Mouse (Mus musculus) olfactory bulb, adult 2 months (tissue): Measurements from ENCODE around the gene Slc12a3. TPM values are rescaled to one million over a fixed set of nuclear protein-coding genes. Genes with fewer than 3 reads are reported as not detected.

Experiments used
- H3K27ac ChIP-seq: fragments of 200-500 bp; 2 replicates; pipeline ENCODE4 v1.5.1; 2012; ENCODE audit warnings: low read depth, low read length; ENCODE audit not compliant: insufficient read depth
- H3K4me1 ChIP-seq: fragments of 200-500 bp; 2 replicates; pipeline ENCODE4 v1.6.1; 2012; ENCODE audit warnings: low read length; ENCODE audit not compliant: control insufficient read depth, insufficient read depth
- H3K4me3 ChIP-seq: fragments of 200-500 bp; 2 replicates; pipeline ENCODE4 v1.5.1; 2012; ENCODE audit warnings: mild to moderate bottlenecking, low read depth, low read length, moderate library complexity; ENCODE audit not compliant: insufficient read depth
- CTCF ChIP-seq: fragments of 200-500 bp; IDR thresholded peaks from 2 replicates; pipeline ENCODE4 v1.5.1; 2012; ENCODE audit warnings: low read depth, mild to moderate bottlenecking, low read length, moderate library complexity; ENCODE audit not compliant: insufficient read depth
- POLR2A ChIP-seq: fragments of 200-500 bp; IDR thresholded peaks from 2 replicates; pipeline ENCODE4 v1.6.1; 2012; ENCODE audit warnings: mild to moderate bottlenecking, low read depth, low read length, moderate library complexity; ENCODE audit not compliant: insufficient read depth
- WGBS: fragments of 180-500 bp; shearing (Covaris S2); methylation state at CpG from one replicate; pipeline ENCODE4 v1.1.7; 2018; 5-methylcytosine and 5-hydroxymethylcytosine counted together
- polyA plus RNA-seq: library from polyadenylated mRNA; stranded (reverse); fragments of >200 nt; gene quantifications from 2 replicates; pipeline ENCODE4 v1.2.4, GENCODE M21; 2012; ENCODE audit warnings: low replicate concordance; ENCODE audit not compliant: missing spikeins, insufficient read depth, insufficient read length

The Slc12a3 gene
- polyA plus RNA-seq, 1 experiment, result not detected

- Histone ChIP-seq H3K4me3 (peak within 1 kb of the TSS; percentile 90), H3K27ac (peak within 1 kb of the TSS; percentile 96), H3K4me1 (0 out of 2 replicates have a peak, but pooled peaks cover 5% of the 10 kb centered on the region)
- TF ChIP-seq CTCF, result no peak
- peak; percentile 98 for TF ChIP-seq POLR2A
- WGBS, result under 1% methylated on average over 65 of the region's 65 CpGs
Observed at GRCm38 (mm10) chr8:94386214-94387026, 57.4 kb downstream of the Slc12a3 start, which contains the start of gene Herpud1. Gene Herpud1, plus strand, starts transcription at chr8:94386438.

- Histone ChIP-seq H3K27ac (peak overlapping the region; percentile 94), H3K4me1 (0 out of 2 replicates have a peak, but pooled peaks cover 5% of the 10 kb centered on the region), H3K4me3 (peak overlapping the region; percentile 90)
- no peak for TF ChIP-seq POLR2A
- TF ChIP-seq CTCF, result no peak
- under 1% methylated on average over 25 of the region's 25 CpGs for WGBS
Observed at GRCm38 (mm10) chr8:94387027-94387684, 58.2 kb downstream of the Slc12a3 start.

GRCm38 (mm10) chr8:94387785-94388184, 58.8 kb downstream of the Slc12a3 start:
- 0 out of 2 replicates have a peak, but pooled peaks cover 5% of the 10 kb centered on the region for H3K4me1 ChIP-seq
- peak overlapping the region; percentile 90 for H3K4me3 ChIP-seq
- peak overlapping the region; percentile 52 for H3K27ac ChIP-seq
- WGBS, result 13% methylated on average over 6 of the region's 6 CpGs
- no peak for TF ChIP-seq CTCF
- TF ChIP-seq POLR2A, result no peak

GRCm38 (mm10) chr8:94389531-94389930, 60.5 kb downstream of the Slc12a3 start:
- Histone ChIP-seq H3K27ac (no peak overlapping the region), H3K4me1 (0 out of 2 replicates have a peak, but pooled peaks cover 5% of the 10 kb centered on the region), H3K4me3 (no peak overlapping the region)
- TF ChIP-seq POLR2A (no peak), CTCF (no peak)
- WGBS, result 82% methylated on average over 6 of the region's 6 CpGs

- Histone ChIP-seq H3K27ac (no peak overlapping the region), H3K4me1 (0 out of 2 replicates have a peak, but pooled peaks cover 5% of the 10 kb centered on the region), H3K4me3 (no peak overlapping the region)
- no peak for TF ChIP-seq CTCF
- no peak for TF ChIP-seq POLR2A
- WGBS, result 88% methylated on average over 6 of the region's 6 CpGs
Observed at GRCm38 (mm10) chr8:94390429-94390828, 61.4 kb downstream of the Slc12a3 start.

- Histone ChIP-seq H3K27ac (no peak overlapping the region), H3K4me1 (0 out of 2 replicates have a peak, but pooled peaks cover 3% of the 10 kb centered on the region), H3K4me3 (no peak overlapping the region)
- WGBS, result 94% methylated on average over 8 of the region's 8 CpGs
- TF ChIP-seq CTCF (no peak), POLR2A (no peak)
Observed at GRCm38 (mm10) chr8:94390910-94391309, 61.9 kb downstream of the Slc12a3 start.

- TF ChIP-seq POLR2A, result no peak
- TF ChIP-seq CTCF, result 0 out of 2 replicates have a peak, but pooled peaks have one; percentile 20
- WGBS, result 84% methylated on average over 12 of the region's 12 CpGs
- H3K4me3 ChIP-seq, result no peak overlapping the region
- H3K4me1 ChIP-seq, result 0 out of 2 replicates have a peak, but pooled peaks cover 3% of the 10 kb centered on the region
- no peak overlapping the region for H3K27ac ChIP-seq
Observed at GRCm38 (mm10) chr8:94392147-94392546, 63.1 kb downstream of the Slc12a3 start.

GRCm38 (mm10) chr8:94392648-94393047, 63.6 kb downstream of the Slc12a3 start:
- H3K4me1 ChIP-seq, result 0 out of 2 replicates have a peak, but pooled peaks cover under 1% of the 10 kb centered on the region
- WGBS, result 80% methylated on average over 6 of the region's 6 CpGs
- H3K27ac ChIP-seq, result no peak overlapping the region
- TF ChIP-seq POLR2A, result no peak
- no peak overlapping the region for H3K4me3 ChIP-seq
